Mouse (Mus musculus) lung, adult 2 months (tissue): Measurements from ENCODE around the gene Eif3i.
A peak's percentile ranks its signal among the peaks of the same experiment; 100 is the strongest.

Source experiments
- CTCF ChIP-seq: fragments of 200-500 bp; IDR thresholded peaks from 2 replicates; pipeline ENCODE4 v1.5.1; 2011; ENCODE audit warnings: mild to moderate bottlenecking, low read length, control low read depth; ENCODE audit not compliant: insufficient read depth
- POLR2A ChIP-seq: fragments of 200-500 bp; IDR thresholded peaks from 2 replicates; pipeline ENCODE4 v1.6.1; 2011; ENCODE audit warnings: low read depth, mild to moderate bottlenecking, control low read depth, low read length, borderline replicate concordance; ENCODE audit errors: extremely low read depth

GRCm38 (mm10) chr4:129622803-129623535 lies 22.5 kb upstream of the Eif3i start:
- TF ChIP-seq POLR2A = 0 out of 2 replicates have a peak, but pooled peaks have one; percentile 3
- TF ChIP-seq CTCF = no peak
